Mouse (Mus musculus) cerebellum, adult 2 months (tissue): ENCODE results near the gene Gm42906.

Source experiments
- CTCF ChIP-seq: fragments of 200-500 bp; IDR thresholded peaks from 2 replicates; pipeline ENCODE4 v1.5.1; 2011; ENCODE audit warnings: low read depth, mild to moderate bottlenecking, control low read depth, low read length, moderate library complexity, borderline replicate concordance; ENCODE audit not compliant: insufficient read depth
- POLR2A ChIP-seq: fragments of 200-500 bp; IDR thresholded peaks from 2 replicates; pipeline ENCODE4 v1.6.1; 2011; ENCODE audit warnings: low read length, control low read depth, borderline replicate concordance; ENCODE audit not compliant: insufficient read depth

- TF ChIP-seq POLR2A, result no peak
- TF ChIP-seq CTCF, result no peak
Measured at GRCm38 (mm10) chr5:151296244-151296643, 131.7 kb downstream of the Gm42906 start.
